Mouse (Mus musculus) testis, adult 2 months (tissue): ENCODE measurements around the gene Fbxo2.

Source experiments
- CTCF ChIP-seq: fragments of 200-500 bp; IDR thresholded peaks from 2 replicates; pipeline ENCODE4 v1.5.1; 2012; ENCODE audit warnings: low read depth, mild to moderate bottlenecking, inconsistent platforms, low read length, moderate library complexity; ENCODE audit not compliant: control insufficient read depth, insufficient read depth, insufficient replicate concordance
- POLR2A ChIP-seq: fragments of 200-500 bp; IDR thresholded peaks from 2 replicates; pipeline ENCODE4 v1.6.1; 2012; ENCODE audit warnings: low read depth, mild to moderate bottlenecking, inconsistent platforms, low read length, moderate library complexity; ENCODE audit not compliant: control insufficient read depth

DNA sequence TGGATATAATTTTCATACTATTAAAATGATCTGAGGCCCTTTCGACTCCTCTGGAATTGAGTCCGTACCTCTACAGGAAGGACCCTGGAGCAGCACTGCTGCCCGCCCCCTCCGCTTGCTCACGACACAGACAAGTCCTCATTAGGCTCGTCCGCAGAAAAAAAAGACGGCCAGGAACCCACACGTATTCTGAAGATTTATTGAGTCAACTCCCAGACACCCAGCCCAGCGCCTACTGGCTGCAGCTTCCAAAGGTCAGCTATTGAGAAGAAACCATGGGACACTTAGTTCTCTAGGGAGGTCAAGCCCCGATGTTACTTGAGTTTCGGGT is 20.7 kb upstream of the Fbxo2 start:
- TF ChIP-seq CTCF (no peak), POLR2A (no peak)
